Mouse (Mus musculus) embryonic facial prominence, embryonic 11.5 days (tissue): ENCODE measurements around the gene Ankrd6. TPM values are rescaled to one million over a fixed set of nuclear protein-coding genes. Genes with fewer than 3 reads are reported as not detected.

Source experiments
- ATAC-seq: fragments of 200-750 bp; cut with Nextera tagmentation; replicated peaks from 2 replicates; pipeline ENCODE4 v1.8.0; 2017; ENCODE audit warnings: low read depth; ENCODE audit not compliant: insufficient number of reproducible peaks, low FRiP score, low TSS enrichment
- DNase-seq: peaks from one replicate; pipeline ENCODE4 v3.0.0-alpha.2; 2015; ENCODE audit warnings: low spot score
- H3K27ac ChIP-seq: fragments of 300-500 bp; sonication (generic); replicated peaks from 2 replicates; pipeline ENCODE4 v1.5.1; 2014; ENCODE audit warnings: mild to moderate bottlenecking, low read depth, low read length, control low read depth
- H3K27me3 ChIP-seq: fragments of 300-500 bp; sonication (generic); 2 replicates; pipeline ENCODE4 v1.6.1; 2014; ENCODE audit warnings: mild to moderate bottlenecking, low read length, moderate library complexity, mixed read lengths; ENCODE audit not compliant: control insufficient read depth, insufficient read depth
- H3K36me3 ChIP-seq: fragments of 300-500 bp; sonication (generic); replicated peaks from 2 replicates; pipeline ENCODE4 v1.6.1; 2014; ENCODE audit warnings: low read depth, mild to moderate bottlenecking, low read length, moderate library complexity, mixed read lengths; ENCODE audit not compliant: control insufficient read depth, insufficient read depth
- H3K4me1 ChIP-seq: fragments of 300-500 bp; sonication (generic); 2 replicates; pipeline ENCODE4 v1.6.1; 2014; ENCODE audit warnings: low read length, mixed read lengths; ENCODE audit not compliant: control insufficient read depth, insufficient read depth
- H3K4me2 ChIP-seq: fragments of 300-500 bp; sonication (generic); 2 replicates; pipeline ENCODE4 v1.6.1; 2014; ENCODE audit warnings: low read depth, mild to moderate bottlenecking, control low read depth, low read length, moderate library complexity
- H3K4me3 ChIP-seq: fragments of 300-500 bp; sonication (generic); 2 replicates; pipeline ENCODE4 v1.5.1; 2014; ENCODE audit warnings: low read depth, low read length, control low read depth
- H3K9ac ChIP-seq: fragments of 300-500 bp; sonication (generic); replicated peaks from 2 replicates; pipeline ENCODE4 v1.6.1; 2014; ENCODE audit warnings: mild to moderate bottlenecking, control low read depth, low read length
- H3K9me3 ChIP-seq: fragments of 300-500 bp; sonication (generic); replicated peaks from 2 replicates; pipeline ENCODE4 v1.6.1; 2016; ENCODE audit warnings: mild to moderate bottlenecking, low read length, inconsistent platforms, mixed read lengths; ENCODE audit not compliant: control insufficient read depth
- WGBS: fragments of 180-500 bp; shearing (Covaris S2); extraction: QIAGEN DNeasy Blood & Tissue Kit; methylation state at CpG from one replicate; pipeline ENCODE4 v1.1.7; 2014; 5-methylcytosine and 5-hydroxymethylcytosine counted together
- polyA plus RNA-seq: library from polyadenylated mRNA; unstranded; fragments of >200 nt; fragmentation: Nextera tagmentation; extraction: Ambion mirVana; gene quantifications from 2 replicates; pipeline ENCODE4 v1.2.1, GENCODE M21; 2014

Gene Ankrd6
- polyA plus RNA-seq, 1 experiment from 2014 or later, result 11.3 TPM

- no peaks in the 10 kb centered on the region for H3K36me3 ChIP-seq
- no peaks in the 10 kb centered on the region for H3K27me3 ChIP-seq
- no peak overlapping the region; the same call in 1 of the 2 replicates for H3K27ac ChIP-seq
- DNase-seq (peak; percentile 60), ATAC-seq (peak; percentile 86)
- no peaks in the 10 kb centered on the region for H3K9me3 ChIP-seq
- no peak overlapping the region for H3K4me3 ChIP-seq
- no peaks in the 10 kb centered on the region for H3K4me1 ChIP-seq
- H3K9ac ChIP-seq, result no peak overlapping the region; the same call in 1 of the 2 replicates
- H3K4me2 ChIP-seq, result no peak overlapping the region
- WGBS, result 8% methylated on average over 10 of the region's 10 CpGs
Observed at GRCm38 (mm10) chr4:32923436-32923835, 27.2 kb downstream of the Ankrd6 start.

GRCm38 (mm10) chr4:32922871-32923270 is 27.8 kb downstream of the Ankrd6 start:
- no peak for ATAC-seq
- Histone ChIP-seq H3K36me3 (no peaks in the 10 kb centered on the region), H3K27me3 (no peaks in the 10 kb centered on the region), H3K4me3 (no peak overlapping the region), H3K27ac (peak overlapping the region; percentile 28; the same call in 1 of the 2 replicates), H3K9me3 (no peaks in the 10 kb centered on the region), H3K4me1 (no peaks in the 10 kb centered on the region; the same call in 1 of the 2 replicates), H3K4me2 (no peak overlapping the region), H3K9ac (no peak overlapping the region)
- 100% methylated on average over 1 of the region's 1 CpGs for WGBS
- DNase-seq, result no peak

DNA sequence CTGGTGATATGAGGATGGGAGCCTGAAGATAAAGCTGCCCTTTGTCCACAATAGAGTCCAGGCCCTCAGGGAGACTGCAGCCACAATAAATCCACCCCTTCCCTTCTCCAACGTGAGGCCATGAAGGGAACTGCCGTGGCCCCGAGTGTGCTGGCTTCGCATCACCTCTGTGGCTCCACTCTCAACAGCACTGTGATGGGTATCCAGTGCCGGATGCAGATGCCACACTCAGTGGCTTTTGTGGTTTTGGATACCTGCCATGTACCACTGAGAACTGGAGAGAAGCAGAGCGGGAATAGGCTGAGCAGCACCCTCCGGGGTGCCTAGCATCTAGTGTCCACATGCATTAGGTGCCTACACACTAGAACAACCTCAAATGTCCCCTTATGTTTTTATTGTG is 29.8 kb downstream of the Ankrd6 start:
- H3K4me1 ChIP-seq, result no peaks in the 10 kb centered on the region; the same call in 1 of the 2 replicates
- H3K9me3 ChIP-seq, result no peaks in the 10 kb centered on the region
- no peak for DNase-seq
- H3K4me3 ChIP-seq, result no peak overlapping the region
- no peak overlapping the region for H3K27ac ChIP-seq
- no peak overlapping the region for H3K4me2 ChIP-seq
- no peak overlapping the region for H3K9ac ChIP-seq
- no peak for ATAC-seq
- H3K27me3 ChIP-seq, result no peaks in the 10 kb centered on the region
- no peaks in the 10 kb centered on the region for H3K36me3 ChIP-seq
- WGBS, result 63% methylated on average over 7 of the region's 7 CpGs

DNA sequence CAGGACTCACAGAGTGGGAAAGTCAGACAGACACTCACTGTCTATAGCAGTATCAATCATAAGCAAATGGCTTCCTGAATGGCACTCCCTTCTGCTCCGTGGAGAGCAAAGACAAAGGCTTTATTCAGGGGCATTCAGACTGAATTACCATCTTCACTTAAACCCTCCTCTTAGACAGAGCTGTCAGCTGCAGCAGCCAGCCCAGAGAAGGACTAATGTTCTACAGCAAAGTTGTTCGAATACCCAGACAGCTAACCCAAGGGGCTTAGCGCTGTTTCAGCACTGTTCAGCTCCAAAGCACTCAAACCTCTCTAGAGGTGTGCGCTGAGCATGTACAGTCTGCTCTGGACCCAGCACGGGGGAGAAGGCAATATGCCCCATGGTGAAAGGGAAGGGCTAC is 32.1 kb downstream of the Ankrd6 start:
- ATAC-seq (0 out of 2 replicates have a peak, but pooled peaks have one; percentile 8), DNase-seq (no peak)
- H3K9ac ChIP-seq, result no peak overlapping the region
- no peak overlapping the region for H3K4me2 ChIP-seq
- 61% methylated on average over 5 of the region's 5 CpGs for WGBS
- no peak overlapping the region for H3K27ac ChIP-seq
- H3K4me3 ChIP-seq, result no peak overlapping the region
- no peaks in the 10 kb centered on the region for H3K36me3 ChIP-seq
- no peaks in the 10 kb centered on the region; the same call in 1 of the 2 replicates for H3K4me1 ChIP-seq
- H3K27me3 ChIP-seq, result no peaks in the 10 kb centered on the region
- no peaks in the 10 kb centered on the region for H3K9me3 ChIP-seq

- 0 out of 2 replicates have a peak overlapping the region, but pooled peaks have one; percentile 18 for H3K9ac ChIP-seq
- H3K4me3 ChIP-seq, result no peak overlapping the region
- no peaks in the 10 kb centered on the region for H3K36me3 ChIP-seq
- no peak for DNase-seq
- no peak for ATAC-seq
- H3K27ac ChIP-seq, result no peak overlapping the region
- H3K4me2 ChIP-seq, result no peak overlapping the region
- H3K9me3 ChIP-seq, result no peaks in the 10 kb centered on the region
- 46% methylated on average over 6 of the region's 6 CpGs for WGBS
- H3K4me1 ChIP-seq, result no peaks in the 10 kb centered on the region; the same call in 1 of the 2 replicates
- H3K27me3 ChIP-seq, result no peaks in the 10 kb centered on the region
Observed at GRCm38 (mm10) chr4:32916689-32917385, 33.8 kb downstream of the Ankrd6 start.

DNA sequence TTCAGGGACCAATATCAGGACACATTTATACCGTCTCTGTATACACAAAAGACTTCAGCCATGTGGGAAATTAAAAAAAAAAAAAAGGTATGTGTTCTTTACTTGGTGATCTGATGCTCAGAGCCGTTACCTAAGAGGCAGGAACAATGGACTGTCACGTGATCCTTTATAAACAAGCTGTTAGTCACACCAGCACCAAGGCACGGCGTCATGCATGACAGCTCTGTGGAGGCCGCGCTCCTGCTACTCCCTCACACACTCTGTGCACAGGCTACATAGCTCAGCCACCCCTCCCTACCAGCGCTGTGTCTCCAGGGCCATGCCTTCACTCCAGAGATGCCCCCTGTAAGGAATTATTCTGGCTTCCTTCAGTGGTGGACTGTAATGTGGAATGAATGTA is 34.7 kb downstream of the Ankrd6 start:
- Histone ChIP-seq H3K27ac (no peak overlapping the region), H3K4me1 (no peaks in the 10 kb centered on the region; the same call in 1 of the 2 replicates), H3K4me3 (no peak overlapping the region), H3K9me3 (no peaks in the 10 kb centered on the region), H3K36me3 (no peaks in the 10 kb centered on the region), H3K27me3 (no peaks in the 10 kb centered on the region), H3K9ac (no peak overlapping the region), H3K4me2 (no peak overlapping the region)
- WGBS, result 35% methylated on average over 8 of the region's 8 CpGs
- ATAC-seq, result peak; percentile 77
- DNase-seq, result peak; percentile 43

DNA sequence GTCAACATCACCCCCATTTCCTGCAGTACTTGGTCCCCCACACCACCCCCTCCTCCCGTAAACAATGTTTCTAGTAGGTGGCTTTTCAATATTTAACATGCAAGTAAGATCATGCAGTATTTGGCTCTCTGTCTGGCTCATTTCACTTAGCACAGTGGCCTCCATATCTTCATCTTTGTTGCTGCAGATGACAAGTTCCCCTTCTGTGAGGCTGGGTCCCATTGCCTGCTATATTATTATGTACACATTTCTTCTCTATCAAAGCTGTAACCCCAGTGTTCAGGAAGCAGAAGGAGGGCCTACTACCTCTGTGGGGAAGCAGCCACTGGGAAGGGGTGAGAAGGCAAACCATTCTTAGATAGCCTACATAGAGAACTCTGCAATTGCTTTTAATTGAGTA is 40.6 kb downstream of the Ankrd6 start:
- no peaks in the 10 kb centered on the region for H3K4me1 ChIP-seq
- no peaks in the 10 kb centered on the region for H3K36me3 ChIP-seq
- H3K4me3 ChIP-seq, result no peak overlapping the region
- H3K9me3 ChIP-seq, result no peaks in the 10 kb centered on the region
- H3K27ac ChIP-seq, result no peak overlapping the region
- ATAC-seq, result no peak
- no peaks in the 10 kb centered on the region for H3K27me3 ChIP-seq
- whole genome bisulfite sequencing, result 94% methylated on average over 1 of the region's 1 CpGs
- DNase-seq, result no peak
- no peak overlapping the region for H3K9ac ChIP-seq
- H3K4me2 ChIP-seq, result no peak overlapping the region

- no peak for DNase-seq
- no peak for ATAC-seq
- WGBS, result 82% methylated on average over 3 of the region's 3 CpGs
Observed at GRCm38 (mm10) chr4:32909241-32909979, 41.2 kb downstream of the Ankrd6 start.

More at GRCm38 (mm10) chr4:32909241-32909979, 41.2 kb downstream of the Ankrd6 start:
- Histone ChIP-seq H3K27me3 (no peaks in the 10 kb centered on the region), H3K27ac (no peak overlapping the region), H3K36me3 (no peaks in the 10 kb centered on the region), H3K9me3 (no peaks in the 10 kb centered on the region), H3K4me2 (no peak overlapping the region), H3K4me3 (no peak overlapping the region), H3K4me1 (no peaks in the 10 kb centered on the region), H3K9ac (no peak overlapping the region)
